Mouse (Mus musculus) forebrain, embryonic 13.5 days (tissue): ENCODE measurements around the gene Slc2a1. TPM values are rescaled to one million over a fixed set of nuclear protein-coding genes. Genes with fewer than 3 reads are reported as not detected.
A peak's percentile ranks its signal among the peaks of the same experiment; 100 is the strongest.

ENCODE experiments used
- ATAC-seq: fragments of 200-750 bp; cut with Nextera tagmentation; 2 replicates; pipeline ENCODE4 v1.8.0; 2017
- H3K27ac ChIP-seq: fragments of 300-500 bp; sonication (generic); 2 replicates; pipeline ENCODE4 v1.5.1; 2015; ENCODE audit warnings: inconsistent platforms, mild to moderate bottlenecking, moderate library complexity
- H3K27me3 ChIP-seq: fragments of 300-500 bp; sonication (generic); 2 replicates; pipeline ENCODE4 v1.6.1; 2015; ENCODE audit warnings: mild to moderate bottlenecking, inconsistent platforms
- H3K36me3 ChIP-seq: fragments of 300-500 bp; sonication (generic); 2 replicates; pipeline ENCODE4 v1.6.1; 2015; ENCODE audit warnings: mild to moderate bottlenecking, inconsistent platforms; ENCODE audit not compliant: poor library complexity, severe bottlenecking
- H3K4me1 ChIP-seq: fragments of 300-500 bp; sonication (generic); 2 replicates; pipeline ENCODE4 v1.6.1; 2015; ENCODE audit warnings: inconsistent platforms
- H3K4me2 ChIP-seq: fragments of 300-500 bp; sonication (generic); 2 replicates; pipeline ENCODE4 v1.6.1; 2015; ENCODE audit warnings: inconsistent platforms, mild to moderate bottlenecking, moderate library complexity
- H3K4me3 ChIP-seq: fragments of 300-500 bp; sonication (generic); 2 replicates; pipeline ENCODE4 v1.5.1; 2015; ENCODE audit warnings: mild to moderate bottlenecking, inconsistent platforms
- H3K9ac ChIP-seq: fragments of 300-500 bp; sonication (generic); 2 replicates; pipeline ENCODE4 v1.6.1; 2015; ENCODE audit warnings: mild to moderate bottlenecking, inconsistent platforms
- H3K9me3 ChIP-seq: fragments of 300-500 bp; sonication (generic); replicated peaks from 2 replicates; pipeline ENCODE4 v1.6.1; 2016; ENCODE audit warnings: inconsistent platforms
- WGBS: fragments of 180-500 bp; shearing (Covaris S2); methylation state at CpG from one replicate; pipeline ENCODE4 v1.1.7; 2015; 5-methylcytosine and 5-hydroxymethylcytosine counted together
- polyA plus RNA-seq: library from polyadenylated mRNA; unstranded; fragments of >200 nt; fragmentation: Nextera tagmentation; extraction: Ambion mirVana; gene quantifications from 2 replicates; pipeline ENCODE4 v1.2.1, GENCODE M21; 2015

Slc2a1 gene
- polyA plus RNA-seq, 1 experiment from 2014 or later: 96.2 TPM

GRCm38 (mm10) chr4:119167068-119167467 lies 58.6 kb downstream of the Slc2a1 start:
- no peak overlapping the region for H3K4me3 ChIP-seq
- H3K4me2 ChIP-seq: no peak overlapping the region
- no peak overlapping the region for H3K27ac ChIP-seq
- H3K9me3 ChIP-seq: no peaks in the 10 kb centered on the region
- 0 out of 2 replicates have a peak, but pooled peaks cover 4% of the 10 kb centered on the region for H3K4me1 ChIP-seq
- no peaks in the 10 kb centered on the region for H3K27me3 ChIP-seq
- 89% methylated on average over 4 of the region's 4 CpGs for WGBS
- no peak for ATAC-seq
- H3K9ac ChIP-seq: no peak overlapping the region
- H3K36me3 ChIP-seq: peaks cover 30% of the 10 kb centered on the region

- Histone ChIP-seq H3K9ac (no peak overlapping the region), H3K27ac (no peak overlapping the region), H3K27me3 (no peaks in the 10 kb centered on the region), H3K4me3 (no peak overlapping the region), H3K9me3 (no peaks in the 10 kb centered on the region), H3K4me1 (peaks cover 9% of the 10 kb centered on the region), H3K4me2 (no peak overlapping the region), H3K36me3 (peaks cover 30% of the 10 kb centered on the region)
- WGBS: under 1% methylated on average over 4 of the region's 4 CpGs
- peak; percentile 55; the same call in 1 of the 2 replicates for ATAC-seq
Measured at GRCm38 (mm10) chr4:119167663-119168062, 59.2 kb downstream of the Slc2a1 start.

- no peaks in the 10 kb centered on the region for H3K27me3 ChIP-seq
- H3K27ac ChIP-seq: no peak overlapping the region
- 44% methylated on average over 18 of the region's 18 CpGs for WGBS
- no peak for ATAC-seq
- H3K4me2 ChIP-seq: peak overlapping the region; percentile 86
- peaks cover 16% of the 10 kb centered on the region for H3K4me1 ChIP-seq
- peak overlapping the region; percentile 87 for H3K9ac ChIP-seq
- peaks cover 29% of the 10 kb centered on the region for H3K36me3 ChIP-seq
- H3K4me3 ChIP-seq: peak overlapping the region; percentile 79
- H3K9me3 ChIP-seq: no peaks in the 10 kb centered on the region
Measured at GRCm38 (mm10) chr4:119172919-119173650, 64.6 kb downstream of the Slc2a1 start.

- Histone ChIP-seq H3K9ac (peak within 1 kb of the TSS; percentile 87), H3K27ac (peak within 1 kb of the TSS; percentile 27), H3K4me1 (peaks cover 16% of the 10 kb centered on the region), H3K4me2 (peak within 1 kb of the TSS; percentile 86), H3K9me3 (no peaks in the 10 kb centered on the region), H3K27me3 (no peaks in the 10 kb centered on the region), H3K36me3 (peaks cover 20% of the 10 kb centered on the region), H3K4me3 (peak within 1 kb of the TSS; percentile 79)
- under 1% methylated on average over 40 of the region's 40 CpGs for WGBS
- peak; percentile 100 for ATAC-seq
Measured at GRCm38 (mm10) chr4:119173851-119174453, 65.4 kb downstream of the Slc2a1 start, which contains the start of gene Zfp691. Gene Zfp691, minus strand, starts transcription at chr4:119174195.

- H3K4me3 ChIP-seq: no peak overlapping the region
- no peaks in the 10 kb centered on the region for H3K36me3 ChIP-seq
- no peak overlapping the region for H3K9ac ChIP-seq
- peaks cover 7% of the 10 kb centered on the region for H3K4me1 ChIP-seq
- 78% methylated on average over 5 of the region's 5 CpGs for WGBS
- no peaks in the 10 kb centered on the region for H3K9me3 ChIP-seq
- H3K27me3 ChIP-seq: no peaks in the 10 kb centered on the region
- H3K27ac ChIP-seq: no peak overlapping the region
- no peak for ATAC-seq
- no peak overlapping the region for H3K4me2 ChIP-seq
Measured at GRCm38 (mm10) chr4:119177702-119178101, 69.2 kb downstream of the Slc2a1 start.

- no peaks in the 10 kb centered on the region for H3K36me3 ChIP-seq
- no peaks in the 10 kb centered on the region for H3K9me3 ChIP-seq
- H3K27ac ChIP-seq: no peak overlapping the region
- H3K27me3 ChIP-seq: no peaks in the 10 kb centered on the region
- no peak for ATAC-seq
- H3K4me3 ChIP-seq: no peak overlapping the region
- no peak overlapping the region for H3K9ac ChIP-seq
- H3K4me2 ChIP-seq: no peak overlapping the region
- H3K4me1 ChIP-seq: peaks cover under 1% of the 10 kb centered on the region; the same call in 1 of the 2 replicates
- 83% methylated on average over 18 of the region's 18 CpGs for WGBS
Measured at GRCm38 (mm10) chr4:119178331-119178730, 69.8 kb downstream of the Slc2a1 start.

- WGBS: 57% methylated on average over 4 of the region's 4 CpGs
- H3K27me3 ChIP-seq: no peaks in the 10 kb centered on the region
- no peak overlapping the region for H3K4me2 ChIP-seq
- no peaks in the 10 kb centered on the region for H3K9me3 ChIP-seq
- H3K36me3 ChIP-seq: no peaks in the 10 kb centered on the region
- H3K27ac ChIP-seq: no peak overlapping the region
- H3K4me1 ChIP-seq: no peaks in the 10 kb centered on the region
- no peak overlapping the region for H3K4me3 ChIP-seq
- no peak for ATAC-seq
- no peak overlapping the region for H3K9ac ChIP-seq
Measured at GRCm38 (mm10) chr4:119180133-119180707, 71.7 kb downstream of the Slc2a1 start.

- Histone ChIP-seq H3K4me2 (no peak overlapping the region), H3K9me3 (no peaks in the 10 kb centered on the region), H3K4me1 (no peaks in the 10 kb centered on the region), H3K27ac (no peak overlapping the region), H3K9ac (no peak overlapping the region), H3K27me3 (no peaks in the 10 kb centered on the region), H3K36me3 (no peaks in the 10 kb centered on the region), H3K4me3 (no peak overlapping the region)
- 93% methylated on average over 9 of the region's 9 CpGs for WGBS
- no peak for ATAC-seq
Measured at GRCm38 (mm10) chr4:119181456-119181855, 72.9 kb downstream of the Slc2a1 start.

- Histone ChIP-seq H3K27me3 (no peaks in the 10 kb centered on the region), H3K4me3 (no peak overlapping the region), H3K4me2 (no peak overlapping the region), H3K36me3 (no peaks in the 10 kb centered on the region), H3K9me3 (no peaks in the 10 kb centered on the region), H3K9ac (no peak overlapping the region), H3K4me1 (no peaks in the 10 kb centered on the region), H3K27ac (no peak overlapping the region)
- WGBS: 57% methylated on average over 1 of the region's 1 CpGs
- no peak for ATAC-seq
Measured at GRCm38 (mm10) chr4:119183525-119183924, 75.0 kb downstream of the Slc2a1 start.

GRCm38 (mm10) chr4:119185771-119186170 lies 77.3 kb downstream of the Slc2a1 start:
- no peak overlapping the region for H3K9ac ChIP-seq
- H3K36me3 ChIP-seq: no peaks in the 10 kb centered on the region
- H3K4me2 ChIP-seq: no peak overlapping the region
- no peaks in the 10 kb centered on the region for H3K27me3 ChIP-seq
- WGBS: 84% methylated on average over 4 of the region's 4 CpGs
- H3K9me3 ChIP-seq: no peaks in the 10 kb centered on the region
- no peak overlapping the region for H3K4me3 ChIP-seq
- H3K27ac ChIP-seq: no peak overlapping the region
- ATAC-seq: no peak
- H3K4me1 ChIP-seq: no peaks in the 10 kb centered on the region
